Mouse (Mus musculus) heart, embryonic 14.5 days (tissue): Measurements from ENCODE around the gene Uqcr11. TPM values are rescaled to one million over a fixed set of nuclear protein-coding genes. Genes with fewer than 3 reads are reported as not detected.

Experiments used
- ATAC-seq: fragments of 200-750 bp; cut with Nextera tagmentation; 2 replicates; pipeline ENCODE4 v1.8.0; 2017; ENCODE audit warnings: low read depth, moderate TSS enrichment; ENCODE audit not compliant: insufficient number of reproducible peaks, insufficient read depth, low FRiP score
- H3K27ac ChIP-seq, 2 experiments: fragments of 200-500 bp in 1 of 2; fragments of 300-500 bp in 1 of 2; sonication (generic) in 1 of 2; replicated peaks in 1 of 2; 2 replicates each; pipeline ENCODE4 v1.5.1; 2012 to 2014; ENCODE audit warnings: low read depth in 2 of 2, low read length in 2 of 2, control low read depth in 1 of 2, mild to moderate bottlenecking in 1 of 2, mixed read lengths in 1 of 2; ENCODE audit not compliant: control insufficient read depth in 1 of 2, insufficient read depth in 1 of 2
- H3K27me3 ChIP-seq: fragments of 300-500 bp; sonication (generic); 2 replicates; pipeline ENCODE4 v1.6.1; 2014; ENCODE audit warnings: mild to moderate bottlenecking, low read length, control low read depth; ENCODE audit not compliant: control insufficient read depth, insufficient read depth
- H3K36me3 ChIP-seq: fragments of 300-500 bp; sonication (generic); 2 replicates; pipeline ENCODE4 v1.6.1; 2014; ENCODE audit warnings: mild to moderate bottlenecking, control low read depth, low read length, mixed read lengths; ENCODE audit not compliant: control insufficient read depth, insufficient read depth
- H3K4me1 ChIP-seq, 2 experiments: fragments of 200-500 bp in 1 of 2; fragments of 300-500 bp in 1 of 2; sonication (generic) in 1 of 2; 2 replicates each; pipeline ENCODE4 v1.6.1; 2012 to 2014; ENCODE audit warnings: low read length in 2 of 2, control low read depth in 1 of 2, mixed read lengths in 1 of 2; ENCODE audit not compliant: control insufficient read depth in 2 of 2, insufficient read depth in 2 of 2
- H3K4me2 ChIP-seq: fragments of 300-500 bp; sonication (generic); 2 replicates; pipeline ENCODE4 v1.6.1; 2014; ENCODE audit warnings: mild to moderate bottlenecking, low read length
- H3K4me3 ChIP-seq, 2 experiments: fragments of 200-500 bp in 1 of 2; fragments of 300-500 bp in 1 of 2; sonication (generic) in 1 of 2; 2 replicates each; pipeline ENCODE4 v1.5.1; 2012 to 2014; ENCODE audit warnings: low read length in 2 of 2, mild to moderate bottlenecking in 2 of 2, control low read depth in 1 of 2, low read depth in 1 of 2, moderate library complexity in 1 of 2; ENCODE audit not compliant: control insufficient read depth in 1 of 2, insufficient read depth in 1 of 2
- H3K9ac ChIP-seq: fragments of 300-500 bp; sonication (generic); 2 replicates; pipeline ENCODE4 v1.6.1; 2014; ENCODE audit warnings: mild to moderate bottlenecking, low read length
- H3K9me3 ChIP-seq: fragments of 300-500 bp; sonication (generic); 2 replicates; pipeline ENCODE4 v1.6.1; 2016; ENCODE audit warnings: low read length, control low read depth; ENCODE audit not compliant: control insufficient read depth
- WGBS: fragments of 180-500 bp; shearing (Covaris S2); extraction: QIAGEN DNeasy Blood & Tissue Kit; methylation state at CpG from one replicate; pipeline ENCODE4 v1.1.7; 2014; 5-methylcytosine and 5-hydroxymethylcytosine counted together
- polyA plus RNA-seq: library from polyadenylated mRNA; unstranded; fragments of >200 nt; fragmentation: Nextera tagmentation; extraction: Ambion mirVana; gene quantifications from 2 replicates; pipeline ENCODE4 v1.2.1, GENCODE M21; 2014

Uqcr11 gene
- polyA plus RNA-seq, 1 experiment from 2014 or later, result 2,169 TPM

DNA sequence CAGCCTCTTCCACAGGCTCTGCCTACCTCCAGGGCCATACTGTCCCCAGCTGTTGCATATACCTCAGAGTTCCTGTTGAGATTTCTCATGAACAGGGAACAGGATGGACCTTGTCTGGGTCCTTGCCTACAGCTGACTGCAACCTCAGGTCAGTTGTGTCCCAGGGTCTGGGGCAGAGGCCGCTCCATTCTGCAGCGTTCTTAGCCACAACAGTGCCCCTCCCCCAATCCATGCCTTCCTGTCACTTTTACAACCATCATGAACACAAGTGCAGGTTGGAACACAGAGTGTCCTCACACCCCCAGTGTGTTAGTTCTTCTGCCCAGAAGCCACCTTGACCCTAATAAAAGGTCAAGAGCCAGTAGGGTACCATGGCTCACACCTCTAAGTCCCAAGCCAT, 17.9 kb downstream of the Uqcr11 start:
- H3K4me3 ChIP-seq, result no peak overlapping the region
- peaks cover 47% of the 10 kb centered on the region for H3K36me3 ChIP-seq
- H3K27me3 ChIP-seq, result no peaks in the 10 kb centered on the region
- H3K4me1 ChIP-seq, result peaks cover 23 to 26% of the 10 kb centered on the region in 2 experiments
- H3K9ac ChIP-seq, result no peak overlapping the region; the same call in 1 of the 2 replicates
- peak overlapping the region; percentile 96; the same call in 1 of the 2 replicates for H3K4me2 ChIP-seq
- no peaks in the 10 kb centered on the region for H3K9me3 ChIP-seq
- whole genome bisulfite sequencing, result 46% methylated on average over 2 of the region's 2 CpGs
- no peak overlapping the region for H3K27ac ChIP-seq
- no peak for ATAC-seq

DNA sequence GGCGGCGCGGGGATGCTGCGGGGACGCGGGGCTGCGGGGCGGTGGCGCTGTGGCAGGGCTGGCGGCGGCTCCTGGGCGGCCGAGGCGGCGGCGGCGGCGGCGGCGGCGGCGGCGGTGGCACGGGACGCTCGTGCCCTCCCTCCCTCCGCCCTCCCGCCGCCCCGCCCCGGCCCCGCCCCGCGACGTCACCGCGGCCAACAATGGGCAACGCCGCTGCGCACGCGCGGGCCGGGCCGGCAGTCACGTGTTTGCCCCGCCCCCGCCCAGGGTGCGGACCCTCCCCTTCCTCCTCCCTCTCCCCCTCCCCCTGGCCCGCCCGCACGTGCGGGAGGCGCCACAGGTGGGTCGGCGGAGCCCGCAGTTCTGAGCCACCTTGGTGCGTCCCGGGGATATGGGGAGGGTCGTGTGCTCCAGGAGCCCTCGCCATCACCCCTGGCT, 19.1 kb downstream of the Uqcr11 start, which contains the start of gene Mex3d:
TSS of gene Mex3d (minus strand) at position 138 of the 438 bp plus-strand sequence.
- no peaks in the 10 kb centered on the region for H3K9me3 ChIP-seq
- peak within 1 kb of the TSS; percentile 70 to 86 for H3K4me3 ChIP-seq
- H3K9ac ChIP-seq, result peak within 1 kb of the TSS; percentile 96
- 1% methylated on average over 14 of the region's 61 CpGs for WGBS
- H3K27me3 ChIP-seq, result no peaks in the 10 kb centered on the region
- ATAC-seq, result peak; percentile 72
- peaks cover 47% of the 10 kb centered on the region for H3K36me3 ChIP-seq
- peaks cover 23 to 30% of the 10 kb centered on the region in 2 experiments for H3K4me1 ChIP-seq
- peak within 1 kb of the TSS; percentile 85 to 89 for H3K27ac ChIP-seq
- peak within 1 kb of the TSS; percentile 96 for H3K4me2 ChIP-seq

DNA sequence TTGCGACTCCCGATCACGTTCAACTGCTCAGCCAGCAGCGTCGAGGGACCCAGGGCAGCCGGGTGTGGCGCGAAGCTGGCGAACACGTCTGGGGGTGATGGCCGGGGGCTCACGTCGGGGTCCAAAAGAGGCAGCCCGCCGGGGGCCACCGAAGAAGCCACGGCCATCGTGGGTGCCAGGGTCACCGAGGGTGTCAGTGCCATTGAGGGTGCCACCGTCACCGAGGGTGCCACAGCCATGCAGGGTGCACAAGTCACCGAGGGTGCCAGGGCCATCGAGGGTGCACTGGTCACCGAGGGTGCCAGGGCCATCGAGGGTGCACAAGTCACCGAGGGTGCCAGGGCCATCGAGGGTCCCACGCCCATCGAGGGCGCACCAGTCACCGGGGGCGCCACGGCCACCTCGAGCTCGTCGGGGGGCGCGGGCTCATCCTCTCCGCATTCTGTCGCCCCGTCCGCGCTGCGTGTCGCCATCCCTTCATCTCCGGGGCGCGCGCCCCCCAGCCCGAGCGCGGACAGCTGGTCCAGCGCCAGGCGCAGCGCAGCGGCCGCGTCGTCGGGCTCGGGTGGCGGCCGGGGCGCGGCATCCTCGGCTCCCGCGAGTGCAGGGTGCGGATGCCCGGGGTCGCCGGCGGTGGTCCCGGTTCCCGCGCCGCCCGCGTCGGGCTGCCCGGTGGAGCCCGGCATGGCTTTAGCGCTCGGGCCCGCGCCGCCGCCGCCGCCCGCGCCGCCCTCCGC, 19.7 kb downstream of the Uqcr11 start:
- H3K4me1 ChIP-seq, result peaks cover 23 to 30% of the 10 kb centered on the region in 2 experiments

DNA sequence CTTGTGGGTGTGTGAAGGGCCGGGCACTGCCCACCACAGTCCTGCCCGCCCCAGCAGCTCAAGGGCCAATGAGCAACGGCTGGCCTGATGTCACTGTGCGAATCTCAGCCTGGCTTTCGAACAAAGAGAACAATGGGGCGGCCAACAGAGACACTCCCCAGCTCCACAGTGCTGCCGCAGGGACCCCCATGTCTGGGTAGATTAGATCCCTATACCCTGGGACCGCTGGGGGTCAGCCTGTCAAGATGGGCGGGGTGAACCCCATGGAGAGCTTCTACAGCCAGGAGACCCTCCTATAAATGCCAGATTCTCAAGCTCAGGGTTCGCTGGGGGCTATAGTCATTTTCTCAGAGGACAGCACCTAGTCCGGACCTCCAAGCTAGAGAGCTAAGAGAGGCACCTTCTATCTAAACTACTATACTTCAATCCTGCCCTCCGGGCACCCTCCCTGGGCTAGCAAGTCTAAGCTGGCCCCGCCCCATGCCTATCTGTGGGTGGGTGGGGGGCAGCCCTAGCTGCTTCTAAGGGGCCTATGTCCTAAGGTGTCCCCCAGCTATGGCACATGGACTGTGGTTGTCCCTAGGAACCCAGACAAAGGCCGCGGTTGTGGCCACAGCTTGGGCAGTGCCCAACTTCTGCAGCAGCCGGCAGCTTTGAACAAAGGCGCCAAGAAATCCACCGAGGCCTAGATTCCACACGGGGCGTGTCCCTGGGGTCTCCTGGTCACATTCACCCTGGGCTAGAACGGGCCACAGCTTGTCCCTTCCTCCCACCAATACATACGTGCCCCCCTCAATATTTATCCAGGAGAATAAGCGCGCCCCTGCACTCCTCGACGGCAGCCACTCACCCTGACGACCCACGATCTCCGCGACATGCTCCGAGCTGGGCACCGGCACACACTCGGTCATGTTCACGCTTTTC, 20.6 kb downstream of the Uqcr11 start:
- WGBS, result 2% methylated on average over 34 of the region's 34 CpGs
- Histone ChIP-seq H3K9me3 (no peaks in the 10 kb centered on the region), H3K9ac (peak overlapping the region; percentile 96), H3K4me3 (peak overlapping the region; percentile 63 to 86), H3K27ac (peak overlapping the region; percentile 85 to 89), H3K4me2 (peak overlapping the region; percentile 96), H3K4me1 (peaks cover 23 to 30% of the 10 kb centered on the region in 2 experiments), H3K36me3 (peaks cover 47% of the 10 kb centered on the region), H3K27me3 (no peaks in the 10 kb centered on the region)
- ATAC-seq, result peak; percentile 49

More for the DNA sequence above, 19.7 kb downstream of the Uqcr11 start:
- Histone ChIP-seq H3K4me3 (peak overlapping the region; percentile 63 to 86), H3K9ac (peak overlapping the region; percentile 96), H3K4me2 (peak overlapping the region; percentile 96), H3K27ac (peak overlapping the region; percentile 85 to 89), H3K9me3 (no peaks in the 10 kb centered on the region), H3K27me3 (no peaks in the 10 kb centered on the region), H3K36me3 (peaks cover 47% of the 10 kb centered on the region)
- ATAC-seq, result peak; percentile 0; the same call in 1 of the 2 replicates
- under 1% methylated on average over 89 of the region's 94 CpGs for WGBS

DNA sequence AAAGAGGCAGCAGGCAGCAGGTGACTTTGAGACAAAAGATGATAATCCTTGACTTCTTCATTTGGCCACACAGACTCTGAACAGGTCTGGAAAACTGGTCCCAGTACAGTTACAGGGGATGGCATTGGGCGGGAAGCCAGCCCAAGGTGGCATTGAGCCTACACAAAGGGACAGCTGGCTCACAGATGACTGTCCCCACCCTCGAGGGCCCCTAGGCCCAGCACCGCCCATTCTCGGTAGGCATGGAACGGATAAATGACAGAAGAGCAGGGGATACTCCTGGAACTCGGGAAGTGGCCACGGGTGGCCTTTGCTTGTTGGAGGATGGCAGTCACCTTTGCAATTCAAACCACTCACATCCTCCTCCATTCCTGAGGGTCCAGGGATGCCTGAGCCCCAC, 21.3 kb downstream of the Uqcr11 start:
- no peaks in the 10 kb centered on the region for H3K27me3 ChIP-seq
- H3K9ac ChIP-seq, result peak overlapping the region; percentile 96
- H3K9me3 ChIP-seq, result no peaks in the 10 kb centered on the region
- peaks cover 46% of the 10 kb centered on the region for H3K36me3 ChIP-seq
- H3K4me1 ChIP-seq, result peaks cover 23 to 30% of the 10 kb centered on the region in 2 experiments
- WGBS, result 26% methylated on average over 7 of the region's 7 CpGs
- H3K4me2 ChIP-seq, result peak overlapping the region; percentile 96
- no peak for ATAC-seq
- H3K4me3 ChIP-seq, result peak overlapping the region; percentile 63 to 86
- peak overlapping the region in 1 of 2 experiments; percentile 85; a peak in 2 of 4 replicates for H3K27ac ChIP-seq

DNA sequence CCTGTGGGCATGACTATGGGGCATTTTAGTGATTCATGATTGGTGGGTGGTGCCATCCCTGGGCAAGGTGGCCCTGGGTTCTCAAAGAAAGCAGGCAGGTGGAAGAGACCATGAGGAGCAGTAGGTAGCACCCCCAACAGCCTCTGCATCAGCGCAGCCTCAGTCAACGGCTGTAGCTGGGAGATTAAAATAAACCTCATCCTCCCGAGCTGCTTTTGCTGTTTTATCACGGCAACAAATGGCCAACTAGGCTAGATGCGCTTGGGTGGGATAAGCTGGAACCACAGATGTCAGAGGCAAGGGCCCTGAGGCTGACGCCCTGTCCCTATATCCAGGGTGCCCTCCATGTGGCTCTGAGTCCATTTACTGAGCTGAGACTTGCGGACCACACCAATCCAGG, 21.9 kb downstream of the Uqcr11 start:
- no peaks in the 10 kb centered on the region for H3K27me3 ChIP-seq
- H3K27ac ChIP-seq, result no peak overlapping the region
- H3K9me3 ChIP-seq, result no peaks in the 10 kb centered on the region
- H3K9ac ChIP-seq, result peak overlapping the region; percentile 96; the same call in 1 of the 2 replicates
- no peak for ATAC-seq
- peaks cover 23 to 30% of the 10 kb centered on the region in 2 experiments for H3K4me1 ChIP-seq
- WGBS, result 71% methylated on average over 7 of the region's 7 CpGs
- peaks cover 51% of the 10 kb centered on the region for H3K36me3 ChIP-seq
- peak overlapping the region; percentile 63 to 86; a peak in 3 of 4 replicates for H3K4me3 ChIP-seq
- H3K4me2 ChIP-seq, result peak overlapping the region; percentile 96

DNA sequence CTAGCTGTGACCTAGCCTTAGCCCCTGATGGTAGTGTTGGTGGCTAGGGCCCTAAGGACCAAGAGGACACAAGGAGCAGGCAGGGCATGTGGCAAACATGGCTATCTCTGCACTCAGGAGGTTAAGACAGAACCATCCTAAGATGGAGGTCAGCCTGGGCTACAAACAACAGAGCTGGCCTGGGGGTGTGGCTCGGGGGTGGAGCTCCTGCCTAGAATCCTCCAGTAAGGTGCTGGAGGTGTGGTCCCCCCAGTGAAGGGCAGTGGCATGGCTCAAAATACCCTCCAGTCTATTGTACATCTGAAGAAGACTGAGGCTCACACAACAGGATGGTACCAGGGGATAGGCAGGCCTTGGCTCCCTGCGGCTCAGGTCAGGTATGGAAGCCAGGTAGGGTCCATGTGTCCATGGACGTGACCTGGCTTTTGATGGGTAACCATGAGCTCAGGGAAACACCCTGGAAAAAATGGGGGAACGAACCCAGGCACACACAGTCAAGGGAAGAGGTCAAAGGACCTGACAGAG, 22.5 kb downstream of the Uqcr11 start:
- no peak overlapping the region for H3K4me3 ChIP-seq

More for the DNA sequence above, 22.5 kb downstream of the Uqcr11 start:
- ATAC-seq, result no peak
- H3K4me2 ChIP-seq, result 0 out of 2 replicates have a peak overlapping the region, but pooled peaks have one; percentile 96
- H3K27ac ChIP-seq, result no peak overlapping the region
- peaks cover 23 to 30% of the 10 kb centered on the region in 2 experiments for H3K4me1 ChIP-seq
- WGBS, result 83% methylated on average over 4 of the region's 4 CpGs
- no peaks in the 10 kb centered on the region for H3K27me3 ChIP-seq
- no peaks in the 10 kb centered on the region for H3K9me3 ChIP-seq
- H3K36me3 ChIP-seq, result peaks cover 55% of the 10 kb centered on the region
- peak overlapping the region; percentile 41 for H3K9ac ChIP-seq
